Mouse (Mus musculus) retina, postnatal 7 days (tissue): ENCODE measurements around the gene Ndufb8.

Experiments
- DNase-seq: peaks from one replicate; pipeline ENCODE4 v3.0.0-alpha.2; 2012; ENCODE audit warnings: low read depth, low spot score

Gene Ndufb8

GRCm38 (mm10) chr19:44530018-44530417, 25.2 kb downstream of the Ndufb8 start:
- no peak for DNase-seq

- DNase-seq, result no peak
Observed at GRCm38 (mm10) chr19:44525551-44526205, 29.6 kb downstream of the Ndufb8 start.

DNA sequence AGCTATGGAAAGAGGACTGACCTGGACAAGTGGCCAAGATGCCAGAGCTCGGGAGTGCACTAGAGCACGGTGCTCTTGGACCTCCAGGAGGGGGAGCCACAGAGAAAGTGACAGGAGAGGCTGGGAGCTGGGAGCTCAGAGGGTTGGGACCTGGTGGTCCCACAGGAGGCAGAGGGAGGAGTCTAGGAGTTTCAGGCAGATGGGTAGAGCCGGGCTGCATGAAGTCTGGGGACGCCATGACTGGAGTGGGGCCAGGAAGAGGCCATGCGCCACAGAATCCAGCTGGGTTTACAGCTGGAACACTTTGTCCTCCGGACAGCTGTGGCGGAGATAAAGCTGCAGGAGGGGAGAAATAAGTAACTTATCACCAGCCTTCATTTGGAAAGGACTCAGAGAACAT, 36.1 kb downstream of the Ndufb8 start:
- DNase-seq, result no peak

DNA sequence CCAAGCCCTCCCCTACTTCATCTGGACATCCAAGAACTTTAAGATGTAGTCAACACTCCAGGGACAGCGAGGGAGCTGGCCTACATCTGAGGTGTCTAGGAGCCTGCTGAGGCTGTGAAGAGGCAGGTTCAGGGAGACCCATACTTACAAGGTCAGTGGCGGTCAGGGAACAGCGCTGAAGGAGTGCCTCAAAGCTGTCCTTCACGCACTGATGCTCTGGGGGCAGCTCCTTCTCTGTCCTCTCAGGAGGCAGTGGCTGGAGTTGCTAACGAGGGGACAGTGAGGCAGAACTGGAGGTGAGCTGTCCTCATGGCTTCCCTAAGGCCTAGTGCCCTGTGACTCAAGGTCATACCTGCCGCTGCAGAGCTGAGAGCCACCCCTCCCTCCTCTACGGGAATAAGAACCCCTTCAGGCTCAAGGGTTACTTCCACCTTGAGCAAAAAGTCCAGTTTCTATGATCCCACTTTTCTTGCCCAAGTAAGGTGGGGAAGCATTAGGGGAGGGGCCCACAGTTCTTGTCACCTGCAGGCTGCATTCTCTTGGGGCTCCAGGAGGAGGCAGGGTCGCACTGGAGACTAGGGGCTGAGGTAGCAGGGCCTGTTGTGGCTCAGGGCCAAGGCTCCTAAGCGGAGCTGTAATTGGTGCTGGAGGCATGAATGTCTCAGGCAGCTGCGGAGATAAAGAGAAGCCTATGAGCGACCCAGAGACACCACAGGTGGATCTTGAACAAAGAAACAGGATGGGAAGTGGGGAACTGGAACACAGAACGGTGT, 37.1 kb downstream of the Ndufb8 start:
- DNase-seq, result no peak

DNA sequence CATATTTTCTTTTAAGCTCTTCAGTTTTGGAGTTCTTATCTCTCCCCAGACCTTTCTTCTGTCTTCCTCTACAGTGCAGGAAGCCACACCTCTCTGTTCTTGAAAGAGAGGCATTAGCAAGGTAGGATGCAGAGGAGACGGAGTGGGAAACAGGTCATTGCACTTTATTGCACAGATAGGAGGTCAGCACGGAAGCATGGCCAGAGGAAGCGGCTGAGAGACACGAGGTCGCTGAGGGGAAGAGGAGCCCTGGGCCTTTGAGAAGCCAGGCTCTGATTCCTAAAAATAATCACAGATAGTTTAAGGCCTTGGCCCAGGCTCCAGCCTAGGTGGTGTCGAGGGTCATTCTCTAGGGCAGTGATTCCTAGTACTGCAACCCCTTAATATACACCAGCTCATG, 39.5 kb downstream of the Ndufb8 start:
- no peak for DNase-seq

- DNase-seq, result no peak
Observed at GRCm38 (mm10) chr19:44514521-44515451, 40.5 kb downstream of the Ndufb8 start.

GRCm38 (mm10) chr19:44513921-44514482, 41.2 kb downstream of the Ndufb8 start:
- no peak for DNase-seq

- DNase-seq, result peak; percentile 34
Observed at GRCm38 (mm10) chr19:44513054-44513833, 42.0 kb downstream of the Ndufb8 start.

DNA sequence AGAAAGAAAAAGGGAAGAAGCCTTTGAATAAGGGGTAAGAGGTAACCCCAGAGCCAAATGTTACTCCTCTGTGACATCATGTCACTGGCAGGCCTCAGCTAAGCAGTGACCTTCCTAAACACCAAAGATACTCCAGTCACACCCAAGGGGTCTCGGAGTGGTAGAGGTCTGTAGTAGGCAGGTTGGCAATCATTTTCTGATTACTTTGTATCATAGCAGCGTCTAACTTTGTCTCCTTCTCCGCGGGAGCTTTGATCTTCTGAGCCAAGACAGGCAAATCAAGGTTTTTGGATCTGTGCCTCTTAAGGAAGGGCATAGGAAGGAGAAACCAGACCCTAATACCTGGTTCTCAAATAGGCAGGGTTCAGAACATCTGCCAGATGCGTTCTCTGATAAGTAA, 42.6 kb downstream of the Ndufb8 start:
- no peak for DNase-seq

DNA sequence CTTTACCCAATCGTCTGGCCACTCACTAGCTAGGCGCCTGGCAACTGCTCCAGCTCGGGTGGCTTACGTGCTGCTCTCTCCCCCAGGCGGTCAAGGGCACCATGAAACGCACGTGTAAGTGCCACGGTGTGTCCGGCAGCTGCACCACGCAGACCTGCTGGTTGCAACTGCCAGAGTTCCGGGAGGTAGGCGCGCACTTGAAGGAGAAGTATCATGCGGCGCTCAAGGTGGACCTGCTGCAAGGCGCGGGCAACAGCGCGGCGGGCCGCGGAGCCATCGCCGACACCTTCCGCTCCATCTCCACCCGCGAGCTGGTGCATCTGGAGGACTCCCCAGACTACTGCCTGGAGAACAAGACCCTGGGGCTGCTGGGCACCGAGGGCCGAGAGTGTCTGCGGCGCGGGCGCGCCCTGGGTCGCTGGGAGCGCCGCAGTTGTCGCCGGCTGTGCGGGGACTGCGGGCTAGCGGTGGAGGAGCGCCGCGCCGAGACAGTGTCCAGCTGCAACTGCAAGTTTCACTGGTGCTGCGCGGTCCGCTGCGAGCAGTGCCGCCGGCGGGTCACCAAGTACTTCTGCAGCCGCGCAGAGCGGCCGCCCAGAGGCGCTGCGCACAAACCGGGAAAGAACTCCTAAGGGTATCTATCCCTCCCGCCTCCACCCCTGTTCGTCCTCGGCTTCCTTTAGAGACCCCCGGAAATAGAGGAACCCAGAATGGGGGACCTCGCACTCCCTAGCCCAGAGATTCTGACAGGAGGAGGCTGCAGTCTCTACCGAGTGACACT, 43.6 kb downstream of the Ndufb8 start:
- DNase-seq, result no peak

GRCm38 (mm10) chr19:44510534-44511175, 44.6 kb downstream of the Ndufb8 start:
- DNase-seq, result no peak

- no peak for DNase-seq
Observed at GRCm38 (mm10) chr19:44502741-44503140, 52.5 kb downstream of the Ndufb8 start.

DNA sequence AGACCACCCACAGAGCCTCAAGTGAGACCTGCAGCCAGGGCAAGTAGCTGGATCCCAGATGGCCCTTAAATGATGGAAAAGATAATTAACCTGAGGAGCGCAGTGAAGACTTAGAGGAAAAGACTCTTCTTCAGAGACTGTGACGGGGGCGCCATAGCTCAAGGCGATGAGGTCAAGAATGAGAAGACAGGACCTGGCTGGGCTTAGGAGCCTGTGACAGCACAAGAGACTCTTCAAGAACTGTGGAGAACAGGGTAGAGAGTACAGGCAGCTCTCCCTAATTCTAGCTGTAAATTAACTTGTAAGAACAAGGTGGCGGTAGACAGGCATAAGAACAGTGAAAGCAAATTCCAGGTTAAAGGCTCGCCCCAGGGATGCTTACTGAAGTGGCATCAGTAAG, 53.3 kb downstream of the Ndufb8 start:
- DNase-seq, result no peak

DNA sequence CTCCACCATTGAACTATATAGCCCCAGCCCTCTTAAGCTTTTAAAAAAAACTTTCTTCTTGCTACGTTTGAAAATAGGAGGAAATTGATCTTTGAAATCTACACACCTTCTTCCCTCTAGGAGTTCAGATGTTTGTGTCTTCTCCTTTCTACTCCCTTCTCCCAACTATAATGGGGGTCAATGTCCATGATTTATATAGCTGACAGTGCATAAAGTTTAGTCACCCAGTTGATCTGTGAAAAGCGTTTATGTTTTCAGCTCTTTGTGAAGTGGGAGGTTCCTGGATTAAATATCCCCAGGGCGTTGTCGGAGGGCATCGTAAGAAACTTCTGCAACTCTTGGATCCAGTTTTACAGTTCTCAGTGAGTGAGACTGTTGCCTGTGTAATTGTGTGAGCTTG, 55.0 kb downstream of the Ndufb8 start:
- DNase-seq, result no peak

GRCm38 (mm10) chr19:44498936-44499335, 56.3 kb downstream of the Ndufb8 start:
- DNase-seq, result no peak
